Mouse (Mus musculus) kidney, postnatal 36 days (tissue): Measurements from ENCODE around the gene Xpnpep2.

Experiments
- DNase-seq, 2 experiments: peaks; one replicate each; pipeline ENCODE4 v3.0.0; 2021 to 2022; ENCODE audit warnings: mixed read lengths in 2 of 2

The Xpnpep2 gene

DNA sequence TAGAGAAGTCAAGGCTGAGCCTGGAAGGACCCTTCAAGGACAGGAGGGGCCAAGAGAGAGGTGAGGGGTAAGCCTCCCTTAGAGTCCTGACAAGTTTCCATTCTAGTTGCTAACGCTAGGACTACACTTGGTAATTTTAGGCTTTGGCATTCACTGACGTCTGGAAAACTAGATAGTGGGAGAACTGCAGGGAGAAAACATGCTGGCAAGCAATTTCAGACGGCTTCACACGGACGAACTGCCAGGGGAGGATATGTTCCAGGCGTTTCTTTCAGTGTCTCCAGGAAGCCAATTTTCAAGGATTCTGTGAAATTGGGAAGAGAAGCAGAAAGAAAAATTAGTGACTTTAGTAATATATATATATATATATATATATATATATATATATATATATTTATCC lies 73.3 kb downstream of the Xpnpep2 start:
- DNase-seq: no peak

GRCm38 (mm10) chrX:48184703-48185102 lies 76.2 kb downstream of the Xpnpep2 start:
- DNase-seq: no peak
